14 mouse cellular contexts compared by ENCODE assay signal in genomic region chr10:8813259-8813658, GRCm38 (mm10).
DNase-seq lines count a peak whose midpoint lies in the region; ATAC-seq lines count a peak whose summit lies in the region.
"Had no signal": no experiment of that assay in that cellular context is flagged by ENCODE, and none has a peak within 500 bp of the region (broad histone marks: within the 10 kb centered on the region; RNA-seq: fewer than 3 reads in every experiment).

No protein-coding gene starts in this region.

- no peak overlapping the region for H3K9ac ChIP-seq in embryonic facial prominence, embryonic 13.5 days
- no peak overlapping the region for H3K9ac ChIP-seq in kidney, embryonic 14.5 days (ENCODE audit: low read depth, low read length)
- H3K9ac ChIP-seq: hindbrain, embryonic 13.5 days; liver, embryonic 13.5 days had no signal

- DNase-seq in gastrocnemius, postnatal 10 days, result peak; percentile 32
- DNase-seq in gastrocnemius, adult 8-10 months (ENCODE audit: low spot score in 2 of 2), result no peak
- DNase-seq in heart, postnatal 4 days, result peak; percentile 62
- no peak for DNase-seq in heart, adult 18-20 months
- DNase-seq in Muller cell, postnatal 12 days (ENCODE audit: inconsistent ontology term), result peak; percentile 65
- DNase-seq: B cell, adult 2 months; liver, embryonic 13.5 days had no signal

- H3K9me3 ChIP-seq in embryonic facial prominence, embryonic 13.5 days, result no peaks in the 10 kb centered on the region
- H3K9me3 ChIP-seq in kidney, embryonic 14.5 days (ENCODE audit: control insufficient read depth, low read length), result no peaks in the 10 kb centered on the region
- H3K9me3 ChIP-seq: hindbrain, embryonic 13.5 days; liver, embryonic 13.5 days; megakaryocyte, embryonic 14.5 days had no signal

- peaks cover 44% of the 10 kb centered on the region for H3K4me1 ChIP-seq in embryonic facial prominence, embryonic 13.5 days
- peaks cover 4% of the 10 kb centered on the region for H3K4me1 ChIP-seq in kidney, embryonic 14.5 days (ENCODE audit: control insufficient read depth, insufficient read depth, low read length)
- H3K4me1 ChIP-seq: hindbrain, embryonic 13.5 days; liver, embryonic 13.5 days; megakaryocyte, embryonic 14.5 days had no signal

- no peak overlapping the region for H3K4me3 ChIP-seq in embryonic facial prominence, embryonic 13.5 days
- no peak overlapping the region for H3K4me3 ChIP-seq in kidney, embryonic 14.5 days (ENCODE audit: low read length)
- H3K4me3 ChIP-seq: hindbrain, embryonic 13.5 days; liver, embryonic 13.5 days; megakaryocyte, embryonic 14.5 days had no signal

- WGBS in embryonic facial prominence, embryonic 13.5 days, result 64% methylated on average over 14 of the region's 14 CpGs
- 92% methylated on average over 14 of the region's 14 CpGs for WGBS in kidney, embryonic 14.5 days

- no peak for ATAC-seq in embryonic facial prominence, embryonic 13.5 days (ENCODE audit: insufficient number of reproducible peaks, insufficient read depth, low FRiP score, low TSS enrichment, low read depth)
- ATAC-seq in erythroid progenitor cell, adult 5-6 weeks (replicated peaks; ENCODE audit: low FRiP score, poor library complexity, severe bottlenecking), result no peak
- no peak for ATAC-seq in kidney, embryonic 14.5 days (ENCODE audit: low FRiP score, low TSS enrichment)
- ATAC-seq: lung, postnatal 0 days; midbrain, embryonic 16.5 days had no signal

- H3K36me3 ChIP-seq in embryonic facial prominence, embryonic 13.5 days, result peaks cover 14% of the 10 kb centered on the region; the same call in 1 of the 2 replicates
- H3K36me3 ChIP-seq in kidney, embryonic 14.5 days (ENCODE audit: control insufficient read depth, insufficient read depth, low read length), result peaks cover 3% of the 10 kb centered on the region; the same call in 1 of the 2 replicates
- H3K36me3 ChIP-seq: hindbrain, embryonic 13.5 days; liver, embryonic 13.5 days had no signal

- H3K27me3 ChIP-seq in embryonic facial prominence, embryonic 13.5 days, result no peaks in the 10 kb centered on the region
- H3K27me3 ChIP-seq in kidney, embryonic 14.5 days (ENCODE audit: control insufficient read depth, insufficient read depth, low read length), result no peaks in the 10 kb centered on the region
- H3K27me3 ChIP-seq: hindbrain, embryonic 13.5 days; liver, embryonic 13.5 days had no signal

- peak overlapping the region; percentile 83 for H3K27ac ChIP-seq in embryonic facial prominence, embryonic 13.5 days
- no peak overlapping the region for H3K27ac ChIP-seq in kidney, embryonic 14.5 days (ENCODE audit: low read depth, low read length)
- H3K27ac ChIP-seq: hindbrain, embryonic 13.5 days; liver, embryonic 13.5 days had no signal

- H3K4me2 ChIP-seq in embryonic facial prominence, embryonic 13.5 days, result peak overlapping the region; percentile 45
- no peak overlapping the region for H3K4me2 ChIP-seq in kidney, embryonic 14.5 days (replicated peaks; ENCODE audit: low read depth, low read length)
- H3K4me2 ChIP-seq: hindbrain, embryonic 13.5 days; liver, embryonic 13.5 days had no signal

Comparison
In these comparisons a context has a peak if more than half of its experiments do, and no peak if none do; other contexts are left out.
1. DNase-seq: peak in gastrocnemius, postnatal 10 days (single experiment), heart, postnatal 4 days (single experiment) and Muller cell, postnatal 12 days (single experiment); none in gastrocnemius, adult 8-10 months (0 of 2) and heart, adult 18-20 months (0 of 2).